Mouse (Mus musculus) MEL (cell line): Measurements from ENCODE around the gene Abcc3. TPM values are rescaled to one million over a fixed set of nuclear protein-coding genes. Genes with fewer than 3 reads are reported as not detected.

ENCODE experiments used
- DNase-seq: peaks from one replicate; pipeline ENCODE4 v3.0.0; 2011; ENCODE audit warnings: low read depth, low spot score
- H3K27ac ChIP-seq: 2 replicates; pipeline ENCODE4 v1.5.1; 2012; ENCODE audit warnings: low read depth, mild to moderate bottlenecking, control low read depth, low read length, moderate library complexity; ENCODE audit not compliant: control insufficient read depth
- H3K27me3 ChIP-seq, 2 experiments: fragments of 150-350 bp in 1 of 2; sonication (generic) in 1 of 2; 2 replicates each; pipeline ENCODE4 v1.6.1; 2012; ENCODE audit warnings: low read length in 2 of 2, mild to moderate bottlenecking in 2 of 2, improper control_type of control experiment in 1 of 2, moderate library complexity in 1 of 2; ENCODE audit not compliant: insufficient read depth in 2 of 2, control insufficient read depth in 1 of 2
- H3K36me3 ChIP-seq, 2 experiments: 2 replicates each; pipeline ENCODE4 v1.6.1; 2012 to 2014; ENCODE audit warnings: low read length in 2 of 2, improper control_type of control experiment in 1 of 2, inconsistent platforms in 1 of 2, mild to moderate bottlenecking in 1 of 2; ENCODE audit not compliant: insufficient read depth in 2 of 2, control insufficient read depth in 1 of 2
- H3K4me1 ChIP-seq, 2 experiments: fragments of 150-350 bp in 1 of 2; sonication (generic) in 1 of 2; 2 replicates each; pipeline ENCODE4 v1.6.1; 2012; ENCODE audit warnings: low read length in 2 of 2, improper control_type of control experiment in 1 of 2, mild to moderate bottlenecking in 1 of 2; ENCODE audit not compliant: insufficient read depth in 2 of 2, control insufficient read depth in 1 of 2
- H3K4me3 ChIP-seq, 2 experiments: fragments of 150-350 bp in 1 of 2; sonication (generic) in 1 of 2; 2 replicates each; pipeline ENCODE4 v1.5.1; 2012; ENCODE audit warnings: low read depth in 2 of 2, low read length in 2 of 2, mild to moderate bottlenecking in 2 of 2, moderate library complexity in 2 of 2, control low read depth in 1 of 2, improper control_type of control experiment in 1 of 2; ENCODE audit not compliant: control insufficient read depth in 1 of 2, insufficient read depth in 1 of 2
- H3K79me2 ChIP-seq: 2 replicates; pipeline ENCODE4 v1.6.1; 2012; ENCODE audit warnings: mild to moderate bottlenecking, low read length, moderate library complexity; ENCODE audit not compliant: control insufficient read depth, poor library complexity, insufficient read depth
- H3K9ac ChIP-seq: 2 replicates; pipeline ENCODE4 v1.6.1; 2012; ENCODE audit warnings: low read depth, mild to moderate bottlenecking, control low read depth, low read length, moderate library complexity; ENCODE audit not compliant: control insufficient read depth, poor library complexity, severe bottlenecking
- H3K9me3 ChIP-seq: fragments of 150-350 bp; sonication (generic); replicated peaks from 2 replicates; pipeline ENCODE4 v1.6.1; 2012; ENCODE audit warnings: mild to moderate bottlenecking, low read length, improper control_type of control experiment, moderate library complexity; ENCODE audit not compliant: insufficient read depth
- CHD1 ChIP-seq: IDR thresholded peaks from 2 replicates; pipeline ENCODE4 v1.6.1; 2012; ENCODE audit warnings: low read depth, mild to moderate bottlenecking, inconsistent platforms, low read length, improper control_type of control experiment
- CTCF ChIP-seq, 3 experiments: IDR thresholded peaks in 2 of 3; conservative IDR thresholded peaks in 1 of 3; 2 replicates each; pipeline ENCODE4 v1.5.1; 2011 to 2012; ENCODE audit warnings: low read length in 3 of 3, low read depth in 2 of 3, mild to moderate bottlenecking in 2 of 3, improper control_type of control experiment in 1 of 3, inconsistent platforms in 1 of 3, mixed read lengths in 1 of 3, moderate library complexity in 1 of 3; ENCODE audit not compliant: control insufficient read depth in 1 of 3, insufficient read depth in 1 of 3, poor library complexity in 1 of 3, severe bottlenecking in 1 of 3
- ELF1 ChIP-seq: IDR thresholded peaks from 2 replicates; pipeline ENCODE4 v1.6.1; 2014; ENCODE audit warnings: low read depth, mild to moderate bottlenecking, inconsistent platforms, low read length, improper control_type of control experiment, moderate library complexity
- EP300 ChIP-seq, 2 experiments: IDR thresholded peaks; 2 replicates each; pipeline ENCODE4 v1.6.1; 2011; ENCODE audit warnings: improper control_type of control experiment in 2 of 2, low read length in 2 of 2, low read depth in 1 of 2, mild to moderate bottlenecking in 1 of 2
- ETS1 ChIP-seq: IDR thresholded peaks from 2 replicates; pipeline ENCODE4 v1.6.1; 2012; ENCODE audit warnings: low read depth, mild to moderate bottlenecking, inconsistent platforms, low read length, improper control_type of control experiment, moderate library complexity
- GABPA ChIP-seq: IDR thresholded peaks from 2 replicates; pipeline ENCODE4 v1.6.1; 2012; ENCODE audit warnings: low read depth, mild to moderate bottlenecking, inconsistent platforms, low read length, improper control_type of control experiment, moderate library complexity
- GATA1 ChIP-seq: IDR thresholded peaks from 2 replicates; pipeline ENCODE4 v1.6.1; 2011; ENCODE audit warnings: low read depth, low read length, improper control_type of control experiment
- HCFC1 ChIP-seq: IDR thresholded peaks from 2 replicates; pipeline ENCODE4 v1.6.1; 2012; ENCODE audit warnings: low read depth, mild to moderate bottlenecking, inconsistent platforms, low read length, improper control_type of control experiment, moderate library complexity
- JUND ChIP-seq: IDR thresholded peaks from 2 replicates; pipeline ENCODE4 v1.6.1; 2011; ENCODE audit warnings: low read depth, mild to moderate bottlenecking, improper control_type of control experiment, low read length
- KAT2A ChIP-seq: conservative IDR thresholded peaks from 2 replicates; pipeline ENCODE4 v1.6.1; 2012; ENCODE audit warnings: low read depth, low read length, improper control_type of control experiment, inconsistent platforms
- MAZ ChIP-seq: IDR thresholded peaks from 2 replicates; pipeline ENCODE4 v1.6.1; 2012; ENCODE audit warnings: low read depth, mild to moderate bottlenecking, inconsistent platforms, low read length, improper control_type of control experiment
- MEF2A ChIP-seq: IDR thresholded peaks from 2 replicates; pipeline ENCODE4 v1.6.1; 2014; ENCODE audit warnings: low read depth, mild to moderate bottlenecking, inconsistent platforms, low read length, improper control_type of control experiment; ENCODE audit not compliant: poor library complexity, insufficient replicate concordance, severe bottlenecking; ENCODE audit errors: extremely low read depth
- MXI1 ChIP-seq: IDR thresholded peaks from 2 replicates; pipeline ENCODE4 v1.6.1; 2011; ENCODE audit warnings: mild to moderate bottlenecking, low read depth, low read length, improper control_type of control experiment
- NELFE ChIP-seq: IDR thresholded peaks from 2 replicates; pipeline ENCODE4 v1.6.1; 2011; ENCODE audit warnings: low read depth, low read length, improper control_type of control experiment
- NRF1 ChIP-seq: IDR thresholded peaks from 2 replicates; pipeline ENCODE4 v1.6.1; 2014; ENCODE audit warnings: low read depth, mild to moderate bottlenecking, inconsistent platforms, low read length, improper control_type of control experiment, moderate library complexity; ENCODE audit not compliant: poor library complexity, insufficient read depth, severe bottlenecking
- POLR2A ChIP-seq, 2 experiments: IDR thresholded peaks; 2 replicates each; pipeline ENCODE4 v1.6.1; 2011 to 2012; ENCODE audit warnings: low read length in 2 of 2, mild to moderate bottlenecking in 2 of 2, control low read depth in 1 of 2, improper control_type of control experiment in 1 of 2, low read depth in 1 of 2, moderate library complexity in 1 of 2; ENCODE audit not compliant: control insufficient read depth in 1 of 2, insufficient read depth in 1 of 2, poor library complexity in 1 of 2
- POLR2AphosphoS5 ChIP-seq: IDR thresholded peaks from 2 replicates; pipeline ENCODE4 v1.6.1; 2012; ENCODE audit warnings: low read depth, borderline replicate concordance, mild to moderate bottlenecking, inconsistent platforms, low read length, moderate library complexity, mixed read lengths
- RAD21 ChIP-seq: IDR thresholded peaks from 2 replicates; pipeline ENCODE4 v1.6.1; 2011; ENCODE audit warnings: mild to moderate bottlenecking, low read depth, low read length, improper control_type of control experiment
- SMC3 ChIP-seq: IDR thresholded peaks from 2 replicates; pipeline ENCODE4 v1.6.1; 2011; ENCODE audit warnings: low read depth, low read length, improper control_type of control experiment
- TAL1 ChIP-seq: IDR thresholded peaks from 2 replicates; pipeline ENCODE4 v1.6.1; 2012; ENCODE audit warnings: mild to moderate bottlenecking, inconsistent platforms, low read length, moderate library complexity, mixed read lengths
- TCF12 ChIP-seq: IDR thresholded peaks from 2 replicates; pipeline ENCODE4 v1.6.1; 2014; ENCODE audit warnings: low read depth, mild to moderate bottlenecking, inconsistent platforms, low read length, improper control_type of control experiment, moderate library complexity
- UBTF ChIP-seq: IDR thresholded peaks from 2 replicates; pipeline ENCODE4 v1.6.1; 2012; ENCODE audit warnings: low read depth, mild to moderate bottlenecking, inconsistent platforms, low read length, improper control_type of control experiment, moderate library complexity, borderline replicate concordance; ENCODE audit not compliant: insufficient read depth
- USF1 ChIP-seq: IDR thresholded peaks from 2 replicates; pipeline ENCODE4 v1.6.1; 2014; ENCODE audit warnings: low read depth, mild to moderate bottlenecking, inconsistent platforms, low read length, improper control_type of control experiment, moderate library complexity
- USF2 ChIP-seq, 2 experiments: IDR thresholded peaks; 2 replicates each; pipeline ENCODE4 v1.6.1; 2011 to 2012; ENCODE audit warnings: improper control_type of control experiment in 2 of 2, low read length in 2 of 2, borderline replicate concordance in 1 of 2, inconsistent platforms in 1 of 2, low read depth in 1 of 2, mild to moderate bottlenecking in 1 of 2; ENCODE audit not compliant: insufficient read depth in 1 of 2
- ZC3H11A ChIP-seq: IDR thresholded peaks from 2 replicates; pipeline ENCODE4 v1.6.1; 2012; ENCODE audit warnings: low read depth, mild to moderate bottlenecking, inconsistent platforms, low read length, improper control_type of control experiment
- ZKSCAN1 ChIP-seq: IDR thresholded peaks from 2 replicates; pipeline ENCODE4 v1.6.1; 2012; ENCODE audit warnings: low read depth, mild to moderate bottlenecking, inconsistent platforms, low read length, improper control_type of control experiment, moderate library complexity
- ZMIZ1 ChIP-seq: IDR thresholded peaks from 2 replicates; pipeline ENCODE4 v1.6.1; 2012; ENCODE audit warnings: low read depth, mild to moderate bottlenecking, inconsistent platforms, low read length, improper control_type of control experiment, moderate library complexity
- ZNF384 ChIP-seq: IDR thresholded peaks from 2 replicates; pipeline ENCODE4 v1.6.1; 2012; ENCODE audit warnings: low read depth, mild to moderate bottlenecking, inconsistent platforms, low read length, improper control_type of control experiment
- polyA plus RNA-seq, 2 experiments: library from polyadenylated mRNA; stranded (reverse) in 1 of 2; unstranded in 1 of 2; fragments of >175 nt in 1 of 2; fragments of >200 nt in 1 of 2; gene quantifications; 2 replicates each; pipeline versions ENCODE4 v1.2.1 to v1.2.4; 2012; ENCODE audit warnings: low replicate concordance in 2 of 2, low read depth in 1 of 2; ENCODE audit not compliant: insufficient read length in 2 of 2, insufficient read depth in 1 of 2, missing spikeins in 1 of 2
- total RNA-seq: library from RNA; depleted of rRNA; stranded (reverse); fragments of 300-350 nt; gene quantifications from 2 replicates; pipeline ENCODE4 v1.2.3, GENCODE M21; 2012

Gene Abcc3
- total and polyA plus RNA-seq, 3 experiments = 0.27 to 0.29 TPM; not detected in 1

DNA sequence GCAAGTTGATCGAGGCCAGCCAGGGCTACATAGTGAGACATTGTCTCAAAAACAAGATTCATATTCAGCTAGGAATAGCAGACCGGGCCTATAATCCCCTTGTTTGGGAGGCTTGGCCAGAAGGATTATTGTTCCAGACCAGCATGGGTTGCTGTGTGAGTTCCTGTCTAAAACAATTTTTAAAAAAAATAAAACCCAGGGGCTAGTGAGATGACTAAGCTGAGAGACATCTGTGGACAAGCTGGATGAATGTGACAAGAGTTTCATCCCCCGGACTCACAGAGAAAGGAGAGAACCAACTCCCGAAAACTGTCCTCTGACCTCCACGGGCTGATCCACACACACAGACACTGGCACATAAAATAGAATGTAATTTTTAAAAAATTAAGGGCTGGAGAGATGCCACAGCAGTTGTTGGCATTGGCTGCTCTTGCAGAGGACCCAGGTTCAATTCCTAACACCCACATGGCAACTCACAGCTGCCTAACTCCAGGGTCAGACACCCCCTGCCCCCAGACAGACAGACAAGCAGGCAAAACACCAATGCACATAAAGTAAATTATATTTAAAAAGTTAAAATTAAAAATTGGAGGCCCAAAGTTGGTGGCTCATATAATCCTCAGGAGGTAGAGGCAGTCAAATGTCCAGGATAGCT is 69.4 kb downstream of the Abcc3 start:
- Histone ChIP-seq H3K79me2 (peaks cover 39% of the 10 kb centered on the region), H3K27me3 (no peaks in the 10 kb centered on the region), H3K9me3 (no peaks in the 10 kb centered on the region), H3K4me3 (no peak overlapping the region), H3K27ac (no peak overlapping the region), H3K4me1 (peaks cover 16 to 20% of the 10 kb centered on the region in 2 experiments), H3K9ac (no peak overlapping the region), H3K36me3 (peaks cover 12 to 31% of the 10 kb centered on the region in 2 experiments)
- no peak for DNase-seq
- TF ChIP-seq ELF1 (no peak), MAZ (no peak), USF2 (IDR thresholded peaks at IDR 0.05; ENCODE audit: borderline replicate concordance in 1 of 2, insufficient read depth in 1 of 2, low read depth in 1 of 2, low read length in 2 of 2) (no peak), POLR2AphosphoS5 (no peak), TAL1 (no peak), SMC3 (no peak), CHD1 (no peak), RAD21 (no peak), MEF2A (no peak), NRF1 (no peak), CTCF (IDR thresholded peaks at IDR 0.05 in 2 of 3, conservative IDR thresholded peaks at IDR 0.05 in 1 of 3; ENCODE audit: control insufficient read depth in 1 of 3, insufficient read depth in 1 of 3, low read depth in 2 of 3, low read length in 3 of 3, poor library complexity in 1 of 3, severe bottlenecking in 1 of 3) (no peak), EP300 (IDR thresholded peaks at IDR 0.05; ENCODE audit: low read depth in 1 of 2, low read length in 2 of 2) (no peak), HCFC1 (no peak), USF1 (no peak), ZKSCAN1 (no peak), GABPA (no peak), UBTF (no peak), GATA1 (no peak), ZNF384 (no peak)

- no peaks in the 10 kb centered on the region for H3K9me3 ChIP-seq
- no peak for TF ChIP-seq ZC3H11A
- no peak for TF ChIP-seq MXI1
- no peak for TF ChIP-seq HCFC1
- no peak for TF ChIP-seq NELFE
- TF ChIP-seq TCF12 = no peak
- no peak for TF ChIP-seq POLR2AphosphoS5
- no peak for TF ChIP-seq ZMIZ1
- TF ChIP-seq SMC3 = no peak
- no peak for TF ChIP-seq POLR2A (IDR thresholded peaks at IDR 0.05; ENCODE audit: control insufficient read depth in 1 of 2, insufficient read depth in 1 of 2, low read depth in 1 of 2, low read length in 2 of 2, poor library complexity in 1 of 2)
- TF ChIP-seq RAD21 = no peak
- no peak for TF ChIP-seq CTCF (IDR thresholded peaks at IDR 0.05 in 2 of 3, conservative IDR thresholded peaks at IDR 0.05 in 1 of 3; ENCODE audit: control insufficient read depth in 1 of 3, insufficient read depth in 1 of 3, low read depth in 2 of 3, low read length in 3 of 3, poor library complexity in 1 of 3, severe bottlenecking in 1 of 3)
- no peak for TF ChIP-seq KAT2A
- no peak for TF ChIP-seq JUND
- no peak for TF ChIP-seq NRF1
- no peak for TF ChIP-seq ETS1
- H3K27ac ChIP-seq = peak overlapping the region; percentile 91
- H3K79me2 ChIP-seq = peaks cover 45% of the 10 kb centered on the region
- peak overlapping the region; percentile 81 to 99 for H3K4me3 ChIP-seq
- H3K36me3 ChIP-seq = peaks cover 14 to 39% of the 10 kb centered on the region in 2 experiments
- DNase-seq = peak; percentile 59
- peaks cover 23 to 25% of the 10 kb centered on the region in 2 experiments for H3K4me1 ChIP-seq
- peak overlapping the region; percentile 89 for H3K9ac ChIP-seq
- H3K27me3 ChIP-seq = no peaks in the 10 kb centered on the region
Observed at GRCm38 (mm10) chr11:94322636-94323035, 70.2 kb downstream of the Abcc3 start.
